In the genomic region with DNA sequence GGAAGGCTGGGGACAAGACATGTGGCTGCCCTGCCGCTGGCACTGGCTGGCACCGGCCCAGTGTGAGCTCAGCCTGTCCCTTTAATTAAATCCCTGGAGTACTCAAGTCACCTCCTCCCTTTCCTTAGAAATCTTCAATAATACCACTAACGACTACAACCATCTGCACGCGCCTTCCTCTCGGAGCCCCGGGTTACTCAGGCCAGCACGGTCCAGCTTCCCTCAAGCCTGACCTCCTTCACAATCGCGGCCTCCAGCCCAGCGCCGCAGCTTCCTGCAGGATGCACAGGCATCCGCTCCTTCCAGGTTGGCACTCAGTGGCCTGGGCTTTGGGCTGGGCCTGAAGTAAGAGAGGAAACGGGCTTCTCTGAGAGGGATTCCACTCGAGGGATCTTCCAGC, we compare ENCODE assay signal across 9 mouse cellular contexts. TPM values are rescaled to one million over a fixed set of nuclear protein-coding genes. Genes with fewer than 3 reads are reported as not detected.
DNase-seq lines count a peak whose midpoint lies in the region; ATAC-seq and TF ChIP-seq lines count a peak whose summit lies in the region.
"Had no signal": no experiment of that assay in that cellular context is flagged by ENCODE, and none has a peak within 500 bp of the region (broad histone marks: within the 10 kb centered on the region; RNA-seq: fewer than 3 reads in every experiment).

No protein-coding gene starts in this region.

- peaks cover 20% of the 10 kb centered on the region for H3K4me1 ChIP-seq in midbrain, embryonic 11.5 days (ENCODE audit: control insufficient read depth, insufficient read depth, low read length)
- no peaks in the 10 kb centered on the region for H3K4me1 ChIP-seq in midbrain, postnatal 0 days (ENCODE audit: insufficient read depth, low read length)
- peaks cover 17 to 21% of the 10 kb centered on the region in 2 experiments for H3K4me1 ChIP-seq in heart, embryonic 14.5 days (ENCODE audit: control insufficient read depth in 2 of 2, insufficient read depth in 2 of 2, low read length in 2 of 2)
- H3K4me1 ChIP-seq in limb, embryonic 10.5 days = peaks cover 30% of the 10 kb centered on the region
- peaks cover 23% of the 10 kb centered on the region for H3K4me1 ChIP-seq in midbrain, embryonic 13.5 days (replicated peaks)
- peaks cover 4% of the 10 kb centered on the region; the same call in 1 of the 2 replicates for H3K4me1 ChIP-seq in thymus, adult 2 months (replicated peaks; ENCODE audit: control insufficient read depth, insufficient read depth, low read length)

- 47% methylated on average over 15 of the region's 15 CpGs for WGBS in midbrain, embryonic 11.5 days
- 34% methylated on average over 15 of the region's 15 CpGs for WGBS in midbrain, postnatal 0 days
- 65% methylated on average over 15 of the region's 15 CpGs for WGBS in heart, embryonic 14.5 days
- 64% methylated on average over 15 of the region's 15 CpGs for WGBS in limb, embryonic 10.5 days
- WGBS in midbrain, embryonic 13.5 days = 28% methylated on average over 15 of the region's 15 CpGs
- WGBS in thymus, adult 2 months = 51% methylated on average over 15 of the region's 15 CpGs

- no peaks in the 10 kb centered on the region for H3K27me3 ChIP-seq in midbrain, embryonic 11.5 days (ENCODE audit: control insufficient read depth, insufficient read depth, low read length)
- H3K27me3 ChIP-seq in midbrain, postnatal 0 days (ENCODE audit: insufficient read depth, low read length) = 0 out of 2 replicates have a peak, but pooled peaks cover 2% of the 10 kb centered on the region
- no peaks in the 10 kb centered on the region for H3K27me3 ChIP-seq in heart, embryonic 14.5 days (ENCODE audit: control insufficient read depth, insufficient read depth, low read length)
- H3K27me3 ChIP-seq in limb, embryonic 10.5 days (ENCODE audit: low read depth, poor library complexity, severe bottlenecking) = no peaks in the 10 kb centered on the region
- H3K27me3 ChIP-seq in midbrain, embryonic 13.5 days = no peaks in the 10 kb centered on the region
- H3K27me3 ChIP-seq in thymus, adult 2 months (ENCODE audit: control insufficient read depth, insufficient read depth, low read length) = no peaks in the 10 kb centered on the region

- H3K27ac ChIP-seq in midbrain, embryonic 11.5 days (ENCODE audit: low read depth, low read length) = no peak overlapping the region; the same call in 1 of the 2 replicates
- no peak overlapping the region for H3K27ac ChIP-seq in midbrain, postnatal 0 days (ENCODE audit: low read depth, low read length)
- peak overlapping the region; percentile 47 to 57; a peak in 3 of 4 replicates for H3K27ac ChIP-seq in heart, embryonic 14.5 days (replicated peaks in 1 of 2; ENCODE audit: control insufficient read depth in 1 of 2, insufficient read depth in 1 of 2, low read depth in 2 of 2, low read length in 2 of 2)
- H3K27ac ChIP-seq in limb, embryonic 10.5 days = peak overlapping the region; percentile 75
- H3K27ac ChIP-seq in midbrain, embryonic 13.5 days = no peak overlapping the region
- no peak overlapping the region for H3K27ac ChIP-seq in thymus, adult 2 months (ENCODE audit: control insufficient read depth, insufficient read depth, low read length)

- no peak for DNase-seq in midbrain, embryonic 11.5 days (ENCODE audit: low spot score, missing footprints)
- DNase-seq in midbrain, postnatal 0 days (ENCODE audit: low spot score) = no peak
- DNase-seq in limb, embryonic 10.5 days (ENCODE audit: low spot score) = peak; percentile 46
- DNase-seq in ovary, postnatal 14 days (ENCODE audit: low spot score) = no peak
- no peak for DNase-seq in thymus, postnatal 4 days
- no peak for DNase-seq in thymus, adult 2 months

- peak overlapping the region; percentile 9; the same call in 1 of the 2 replicates for H3K9ac ChIP-seq in midbrain, embryonic 11.5 days (ENCODE audit: low read length)
- H3K9ac ChIP-seq in midbrain, postnatal 0 days (replicated peaks; ENCODE audit: low read length, poor library complexity, severe bottlenecking) = no peak overlapping the region
- H3K9ac ChIP-seq in heart, embryonic 14.5 days (ENCODE audit: low read length) = no peak overlapping the region
- no peak overlapping the region for H3K9ac ChIP-seq in midbrain, embryonic 13.5 days (replicated peaks)

- no peak for TF ChIP-seq CTCF in midbrain, postnatal 0 days (IDR thresholded peaks at IDR 0.05)
- TF ChIP-seq CTCF in thymus, adult 2 months (IDR thresholded peaks at IDR 0.05; ENCODE audit: borderline replicate concordance, control insufficient read depth, extremely low read depth, insufficient read depth, low read length, poor library complexity) = no peak

- H3K4me2 ChIP-seq in midbrain, embryonic 11.5 days = no peak overlapping the region
- no peak overlapping the region for H3K4me2 ChIP-seq in midbrain, postnatal 0 days (ENCODE audit: low read depth, low read length, poor library complexity, severe bottlenecking)
- no peak overlapping the region for H3K4me2 ChIP-seq in heart, embryonic 14.5 days (ENCODE audit: low read length)
- H3K4me2 ChIP-seq in midbrain, embryonic 13.5 days (replicated peaks) = no peak overlapping the region

- no peaks in the 10 kb centered on the region for H3K9me3 ChIP-seq in midbrain, embryonic 11.5 days (ENCODE audit: control insufficient read depth, low read length)
- no peaks in the 10 kb centered on the region for H3K9me3 ChIP-seq in midbrain, postnatal 0 days (ENCODE audit: low read length)
- no peaks in the 10 kb centered on the region for H3K9me3 ChIP-seq in heart, embryonic 14.5 days (ENCODE audit: control insufficient read depth, low read length)
- H3K9me3 ChIP-seq in limb, embryonic 10.5 days (replicated peaks) = no peaks in the 10 kb centered on the region
- H3K9me3 ChIP-seq in midbrain, embryonic 13.5 days = no peaks in the 10 kb centered on the region

- H3K4me3 ChIP-seq in midbrain, embryonic 11.5 days (ENCODE audit: low read depth, low read length) = no peak overlapping the region
- H3K4me3 ChIP-seq in midbrain, postnatal 0 days (ENCODE audit: low read depth, low read length) = no peak overlapping the region
- H3K4me3 ChIP-seq in heart, embryonic 14.5 days (ENCODE audit: control insufficient read depth in 1 of 2, insufficient read depth in 1 of 2, low read depth in 1 of 2, low read length in 2 of 2) = no peak overlapping the region
- H3K4me3 ChIP-seq in limb, embryonic 10.5 days = no peak overlapping the region
- no peak overlapping the region for H3K4me3 ChIP-seq in midbrain, embryonic 13.5 days (replicated peaks)
- H3K4me3 ChIP-seq in thymus, adult 2 months (ENCODE audit: control insufficient read depth, insufficient read depth, low read length) = no peak overlapping the region
- H3K4me3 ChIP-seq: erythroblast, embryonic 14.5 days had no signal

- no peak for ATAC-seq in midbrain, embryonic 11.5 days (ENCODE audit: low FRiP score)
- no peak for ATAC-seq in midbrain, postnatal 0 days (ENCODE audit: low FRiP score)
- ATAC-seq in heart, embryonic 14.5 days (ENCODE audit: insufficient number of reproducible peaks, insufficient read depth, low FRiP score, low read depth) = peak; percentile 79
- ATAC-seq in midbrain, embryonic 13.5 days = peak; percentile 43; the same call in 1 of the 2 replicates

- TF ChIP-seq POLR2A in thymus, adult 2 months (IDR thresholded peaks at IDR 0.05; ENCODE audit: control insufficient read depth, extremely low read depth, insufficient read depth, low read length, poor library complexity) = no peak

- no peaks in the 10 kb centered on the region for H3K36me3 ChIP-seq in midbrain, embryonic 11.5 days (ENCODE audit: control insufficient read depth, insufficient read depth, low read length)
- H3K36me3 ChIP-seq in midbrain, postnatal 0 days (ENCODE audit: insufficient read depth, low read length) = no peaks in the 10 kb centered on the region
- H3K36me3 ChIP-seq in heart, embryonic 14.5 days (ENCODE audit: control insufficient read depth, insufficient read depth, low read length) = no peaks in the 10 kb centered on the region
- H3K36me3 ChIP-seq in limb, embryonic 10.5 days = no peaks in the 10 kb centered on the region
- no peaks in the 10 kb centered on the region for H3K36me3 ChIP-seq in midbrain, embryonic 13.5 days
- no peaks in the 10 kb centered on the region for H3K36me3 ChIP-seq in thymus, adult 2 months (ENCODE audit: control insufficient read depth, insufficient read depth, low read length)

RNA-seq across cellular contexts. Expression of a gene that starts 22.3 kb away (rescaled TPM):
- polyA plus RNA-seq in midbrain, embryonic 11.5 days (2014; fragmentation: Nextera tagmentation; extraction: Ambion mirVana) = 359 and 385 TPM in 2 replicates
- total RNA-seq in midbrain, postnatal 0 days (2014; rRNA removed) = 113 and 146 TPM in 2 replicates
- 200 and 208 TPM in 2 replicates for polyA plus RNA-seq in midbrain, postnatal 0 days (2015; fragmentation: Nextera tagmentation; extraction: Ambion mirVana)
- polyA plus RNA-seq in heart, embryonic 14.5 days (2014; fragmentation: Nextera tagmentation; extraction: Ambion mirVana) = 250 and 295 TPM in 2 replicates
- 273 and 313 TPM in 2 replicates for polyA plus RNA-seq in limb, embryonic 10.5 days (2016; fragmentation: Nextera tagmentation; extraction: Ambion mirVana)
- polyA plus RNA-seq in midbrain, embryonic 13.5 days (2015; fragmentation: Nextera tagmentation; extraction: Ambion mirVana) = 161 and 178 TPM in 2 replicates
- polyA plus RNA-seq in thymus, adult 2 months (2012; rRNA removed) = 114 and 118 TPM in 2 replicates
- polyA plus RNA-seq: erythroblast, embryonic 14.5 days had no signal

Comparison
In these comparisons a context has a peak if more than half of its experiments do, and no peak if none do; other contexts are left out.
1. ATAC-seq: peak in heart, embryonic 14.5 days (single experiment) and midbrain, embryonic 13.5 days (single experiment); none in midbrain, embryonic 11.5 days (single experiment) and midbrain, postnatal 0 days (single experiment).
2. H3K27ac ChIP-seq: peak in heart, embryonic 14.5 days (2 of 2) and limb, embryonic 10.5 days (single experiment); none in midbrain, embryonic 11.5 days (single experiment), midbrain, postnatal 0 days (single experiment), midbrain, embryonic 13.5 days (single experiment) and thymus, adult 2 months (single experiment).